Mouse (Mus musculus): ENCODE measurements around the gene Cep89. TPM values are rescaled to one million over a fixed set of nuclear protein-coding genes. Genes with fewer than 3 reads are reported as not detected.
A peak's percentile ranks its signal among the peaks of the same experiment; 100 is the strongest.

Gene Cep89
- 10 to 100 TPM; 25.4 to 29.5 TPM for total RNA-seq (2021)

GRCm38 (mm10) chr7:35396542-35397168, at the start of gene Cep89, which contains the start of gene Faap24:
TSS of gene Cep89 (plus strand) at chr7:35397035.
TSS of gene Faap24 (minus strand) at chr7:35396836.
- peak; percentile 88 for DNase-seq
- intact Hi-C loops (cut with DNase I), result no loop called here

- intact Hi-C loops (cut with DNase I), result no loop called here
- no peak for DNase-seq
Observed at GRCm38 (mm10) chr7:35347918-35348700, 48.7 kb upstream of the Cep89 start.

- no peak for DNase-seq
- intact Hi-C loops (cut with DNase I), result no loop called here
Observed at GRCm38 (mm10) chr7:35349022-35349421, 47.8 kb upstream of the Cep89 start.

GRCm38 (mm10) chr7:35349886-35350684, 46.8 kb upstream of the Cep89 start:
- intact Hi-C loops (cut with DNase I), result no loop called here

GRCm38 (mm10) chr7:35351155-35351554, 45.7 kb upstream of the Cep89 start:
- no peak for DNase-seq
- intact Hi-C loops (cut with DNase I), result no loop called here

More at GRCm38 (mm10) chr7:35349886-35350684, 46.8 kb upstream of the Cep89 start:
- no peak for DNase-seq

- no peak for DNase-seq
- intact Hi-C loops (cut with DNase I), result no loop called here
Observed at GRCm38 (mm10) chr7:35353306-35353705, 43.5 kb upstream of the Cep89 start.

- intact Hi-C loops (cut with DNase I), result no loop called here
- DNase-seq, result no peak
Observed at GRCm38 (mm10) chr7:35355303-35355872, 41.4 kb upstream of the Cep89 start.

GRCm38 (mm10) chr7:35357621-35358020, 39.2 kb upstream of the Cep89 start:
- intact Hi-C loops (cut with DNase I), result no loop called here
- no peak for DNase-seq

- no peak for DNase-seq
- intact Hi-C loops (cut with DNase I), result no loop called here
Observed at GRCm38 (mm10) chr7:35362253-35362652, 34.6 kb upstream of the Cep89 start.

GRCm38 (mm10) chr7:35362868-35363267, 34.0 kb upstream of the Cep89 start:
- intact Hi-C loops (cut with DNase I), result no loop called here
- DNase-seq, result no peak

GRCm38 (mm10) chr7:35365161-35365910, 31.5 kb upstream of the Cep89 start:
- intact Hi-C loops (cut with DNase I), result no loop called here

GRCm38 (mm10) chr7:35371096-35371495, 25.7 kb upstream of the Cep89 start:
- no peak for DNase-seq

More at GRCm38 (mm10) chr7:35365161-35365910, 31.5 kb upstream of the Cep89 start:
- no peak for DNase-seq

GRCm38 (mm10) chr7:35372483-35373017, 24.3 kb upstream of the Cep89 start:
- intact Hi-C loops (cut with DNase I), result no loop called here
- no peak for DNase-seq

More at GRCm38 (mm10) chr7:35371096-35371495, 25.7 kb upstream of the Cep89 start:
- intact Hi-C loops (cut with DNase I), result no loop called here

- intact Hi-C loops (cut with DNase I), result no loop called here
- no peak for DNase-seq
Observed at GRCm38 (mm10) chr7:35373146-35373989, 23.5 kb upstream of the Cep89 start.

GRCm38 (mm10) chr7:35374265-35374664, 22.6 kb upstream of the Cep89 start:
- intact Hi-C loops (cut with DNase I), result no loop called here
- DNase-seq, result no peak

- DNase-seq, result peak; percentile 80
- intact Hi-C loops (cut with DNase I), result no loop called here
Observed at GRCm38 (mm10) chr7:35376623-35377022, 20.2 kb upstream of the Cep89 start.

- no peak for DNase-seq
- intact Hi-C loops (cut with DNase I), result no loop called here
Observed at GRCm38 (mm10) chr7:35379492-35380119, 17.2 kb upstream of the Cep89 start.

GRCm38 (mm10) chr7:35380351-35380750, 16.5 kb upstream of the Cep89 start:
- intact Hi-C loops (cut with DNase I), result no loop called here
- no peak for DNase-seq

Measured in left cerebral cortex, postnatal 4 days (tissue).